Mouse (Mus musculus) spleen, adult 2 months (tissue): ENCODE data around the gene Krt14.

Experiments
- CTCF ChIP-seq: fragments of 200-500 bp; IDR thresholded peaks from 2 replicates; pipeline ENCODE4 v1.5.1; 2011; ENCODE audit warnings: mild to moderate bottlenecking, inconsistent platforms; ENCODE audit not compliant: insufficient read depth, insufficient read length, insufficient replicate concordance; ENCODE audit errors: extremely low read depth
- POLR2A ChIP-seq: fragments of 200-500 bp; IDR thresholded peaks from 2 replicates; pipeline ENCODE4 v1.6.1; 2011; ENCODE audit warnings: low read depth, low read length, inconsistent platforms

DNA sequence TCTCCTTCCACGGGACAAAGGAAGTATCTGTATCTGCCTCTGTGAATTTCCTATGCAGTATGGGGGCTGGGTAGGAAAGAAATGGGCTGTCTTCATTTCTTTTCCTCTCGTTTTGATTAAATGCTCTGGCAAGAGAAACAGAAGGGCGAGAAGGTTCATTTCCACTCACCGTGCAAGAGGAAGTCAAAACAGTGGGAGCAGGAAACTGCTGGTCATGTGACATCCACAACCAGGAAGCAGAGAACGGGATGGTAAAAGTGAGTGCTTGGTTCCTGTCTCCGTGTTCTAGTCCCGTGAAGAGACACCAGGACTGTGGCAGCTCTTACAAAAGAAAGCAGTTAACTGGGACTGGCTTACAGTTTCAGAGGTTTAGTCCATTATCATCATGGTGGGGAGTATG lies 25.6 kb downstream of the Krt14 start:
- TF ChIP-seq POLR2A (no peak), CTCF (no peak)
